Mouse (Mus musculus): ENCODE measurements around the gene Csrp1. TPM values are rescaled to one million over a fixed set of nuclear protein-coding genes. Genes with fewer than 3 reads are reported as not detected.
A peak's percentile ranks its signal among the peaks of the same experiment; 100 is the strongest.

The Csrp1 gene
- polyA plus RNA-seq, 1 experiment from 2014 or later = 28.0 TPM

GRCm38 (mm10) chr1:135744987-135745386 is 25.1 kb downstream of the Csrp1 start:
- Histone ChIP-seq H3K9me3 (no peaks in the 10 kb centered on the region), H3K4me1 (replicated peaks) (peaks cover 18% of the 10 kb centered on the region), H3K36me3 (0 out of 2 replicates have a peak, but pooled peaks cover 5% of the 10 kb centered on the region), H3K4me2 (no peak overlapping the region), H3K9ac (no peak overlapping the region), H3K4me3 (no peak overlapping the region), H3K27ac (replicated peaks) (no peak overlapping the region), H3K27me3 (no peaks in the 10 kb centered on the region)
- 93% methylated on average over 7 of the region's 7 CpGs for WGBS
- ATAC-seq (ENCODE audit: low read depth) = no peak

DNA sequence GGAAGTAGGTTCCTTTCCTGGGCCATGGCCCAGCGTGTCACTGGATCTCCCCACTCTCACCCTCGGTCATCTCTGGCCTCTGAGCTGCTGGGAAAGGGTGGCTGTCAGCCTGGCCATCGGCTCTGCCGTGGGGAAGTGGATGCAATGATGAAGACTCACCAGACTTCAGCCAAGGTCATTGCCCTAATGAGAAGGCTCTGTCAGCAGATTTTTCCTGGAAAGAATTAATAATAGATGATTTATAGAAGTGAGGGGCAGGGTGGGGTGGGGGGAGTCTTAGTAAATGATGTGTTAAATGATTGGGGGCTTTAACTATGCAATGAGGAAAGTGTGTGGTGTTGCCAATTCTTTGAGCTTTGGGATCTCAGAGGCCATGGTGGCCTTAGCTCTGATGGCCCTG is 26.4 kb downstream of the Csrp1 start:
- WGBS = 77% methylated on average over 4 of the region's 4 CpGs
- Histone ChIP-seq H3K27me3 (no peaks in the 10 kb centered on the region), H3K4me3 (no peak overlapping the region), H3K9me3 (no peaks in the 10 kb centered on the region), H3K27ac (replicated peaks) (no peak overlapping the region), H3K4me2 (no peak overlapping the region), H3K4me1 (replicated peaks) (peaks cover 9% of the 10 kb centered on the region), H3K9ac (no peak overlapping the region), H3K36me3 (0 out of 2 replicates have a peak, but pooled peaks cover 5% of the 10 kb centered on the region)
- no peak for ATAC-seq (ENCODE audit: low read depth)

DNA sequence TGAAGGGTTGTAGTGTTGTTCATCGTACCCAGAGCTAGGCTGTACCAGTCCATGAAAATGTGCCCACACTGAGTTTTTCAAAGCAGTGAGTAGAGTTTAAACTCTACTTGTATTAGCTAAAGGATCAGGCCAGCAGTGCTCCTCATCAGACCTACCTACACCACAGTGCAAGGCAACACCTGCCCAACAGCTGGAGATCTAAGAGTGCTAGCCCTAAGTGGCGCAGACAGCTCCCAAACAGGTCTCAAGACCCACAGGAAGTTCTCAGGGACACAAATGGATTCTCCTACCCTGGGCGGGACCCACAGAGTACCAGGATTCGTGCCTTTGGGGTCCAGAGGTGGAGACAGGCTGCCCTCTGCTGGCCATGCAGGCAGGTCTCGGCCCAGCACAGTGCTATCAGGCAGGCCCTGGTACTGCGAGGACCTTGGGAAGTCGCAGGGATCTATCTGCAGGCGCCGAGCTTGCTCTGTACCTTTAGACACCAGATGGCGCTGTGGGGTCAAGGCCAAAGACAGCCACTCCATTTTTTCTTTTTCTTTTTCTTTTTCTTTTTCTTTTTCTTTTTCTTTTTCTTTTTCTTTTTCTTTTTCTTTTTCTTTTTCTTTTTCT is 33.0 kb downstream of the Csrp1 start:
- Histone ChIP-seq H3K9ac (no peak overlapping the region), H3K4me1 (replicated peaks) (0 out of 2 replicates have a peak, but pooled peaks cover 6% of the 10 kb centered on the region), H3K4me3 (no peak overlapping the region), H3K27ac (replicated peaks) (no peak overlapping the region), H3K4me2 (no peak overlapping the region), H3K27me3 (no peaks in the 10 kb centered on the region), H3K9me3 (no peaks in the 10 kb centered on the region), H3K36me3 (0 out of 2 replicates have a peak, but pooled peaks cover 5% of the 10 kb centered on the region)
- peak; percentile 99 for ATAC-seq (ENCODE audit: low read depth)
- 11% methylated on average over 10 of the region's 10 CpGs for WGBS

GRCm38 (mm10) chr1:135755287-135755686 is 35.4 kb downstream of the Csrp1 start:
- Histone ChIP-seq H3K27me3 (no peaks in the 10 kb centered on the region), H3K36me3 (no peaks in the 10 kb centered on the region), H3K9ac (no peak overlapping the region), H3K27ac (replicated peaks) (no peak overlapping the region), H3K9me3 (no peaks in the 10 kb centered on the region), H3K4me3 (no peak overlapping the region), H3K4me1 (replicated peaks) (no peaks in the 10 kb centered on the region), H3K4me2 (no peak overlapping the region)
- no peak for ATAC-seq (ENCODE audit: low read depth)
- 69% methylated on average over 9 of the region's 9 CpGs for WGBS

DNA sequence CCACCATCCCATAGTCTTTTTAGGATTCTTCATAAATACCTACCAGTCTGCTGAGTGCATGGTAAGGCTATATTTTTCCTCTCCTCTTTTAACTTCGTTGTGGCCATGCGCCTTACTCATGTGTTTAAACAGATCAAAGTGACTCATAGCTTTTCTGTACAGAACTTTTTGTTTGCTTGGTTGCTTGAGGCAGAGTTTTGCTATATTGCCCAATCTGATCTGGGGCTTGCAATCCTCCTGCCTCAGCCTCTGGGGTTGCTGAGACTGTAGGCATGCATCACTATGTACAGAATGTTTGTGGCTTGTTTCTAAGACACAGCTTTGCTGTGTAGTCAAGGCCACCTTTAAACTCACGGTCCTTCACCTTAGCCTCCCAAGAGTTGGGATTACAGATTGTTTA is 36.1 kb downstream of the Csrp1 start:
- Histone ChIP-seq H3K4me1 (replicated peaks) (no peaks in the 10 kb centered on the region), H3K36me3 (no peaks in the 10 kb centered on the region), H3K27me3 (no peaks in the 10 kb centered on the region), H3K9me3 (no peaks in the 10 kb centered on the region), H3K27ac (replicated peaks) (no peak overlapping the region), H3K9ac (no peak overlapping the region), H3K4me2 (no peak overlapping the region), H3K4me3 (no peak overlapping the region)
- 79% methylated on average over 3 of the region's 3 CpGs for WGBS
- no peak for ATAC-seq (ENCODE audit: low read depth)

DNA sequence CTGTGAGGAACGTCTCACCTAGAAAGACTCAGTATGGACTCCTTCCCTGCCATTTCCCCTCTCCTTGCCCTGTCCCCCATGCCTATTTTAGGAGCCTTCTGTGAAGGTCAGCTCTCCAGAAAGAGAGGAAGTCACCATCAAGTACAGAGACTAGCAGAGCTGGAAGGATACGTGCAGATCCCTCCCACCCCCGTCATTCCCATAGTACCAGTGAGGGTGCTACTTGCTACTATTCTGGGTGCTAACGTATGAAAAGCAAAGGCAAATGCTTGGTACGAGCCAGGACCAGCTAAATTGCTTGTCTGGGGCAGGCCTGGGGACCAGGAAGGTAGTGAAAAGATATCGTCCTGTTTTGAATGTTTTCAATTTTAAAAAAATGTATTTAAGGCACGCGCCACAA is 37.4 kb downstream of the Csrp1 start:
- Histone ChIP-seq H3K4me2 (no peak overlapping the region), H3K9ac (no peak overlapping the region), H3K36me3 (no peaks in the 10 kb centered on the region), H3K4me3 (no peak overlapping the region), H3K4me1 (replicated peaks) (no peaks in the 10 kb centered on the region), H3K27me3 (no peaks in the 10 kb centered on the region), H3K27ac (replicated peaks) (no peak overlapping the region), H3K9me3 (no peaks in the 10 kb centered on the region)
- no peak for ATAC-seq (ENCODE audit: low read depth)
- 78% methylated on average over 8 of the region's 8 CpGs for WGBS

DNA sequence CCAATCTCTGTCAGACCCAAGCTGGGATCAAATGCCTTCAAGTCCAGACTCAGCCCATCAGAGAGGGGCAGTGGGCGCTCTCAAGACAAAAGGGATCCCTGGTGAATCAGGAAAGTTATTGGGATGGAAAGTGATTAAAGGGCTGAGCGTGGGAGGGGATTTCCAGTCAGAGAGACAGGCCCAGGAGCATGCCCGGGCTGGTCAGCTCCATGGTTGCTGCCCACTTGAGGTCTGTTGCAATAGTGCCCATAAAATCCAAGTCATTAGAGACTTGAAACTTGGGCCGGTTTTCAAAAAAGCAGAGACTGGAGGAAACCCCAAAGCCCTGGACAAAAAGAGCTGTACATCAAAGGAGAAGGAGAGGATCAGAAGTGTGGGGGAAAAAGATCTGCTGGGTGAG is 39.8 kb downstream of the Csrp1 start:
- Histone ChIP-seq H3K9ac (no peak overlapping the region), H3K27ac (replicated peaks) (no peak overlapping the region), H3K4me3 (no peak overlapping the region), H3K4me2 (no peak overlapping the region), H3K27me3 (no peaks in the 10 kb centered on the region), H3K9me3 (no peaks in the 10 kb centered on the region), H3K4me1 (replicated peaks) (no peaks in the 10 kb centered on the region), H3K36me3 (no peaks in the 10 kb centered on the region)
- no peak for ATAC-seq (ENCODE audit: low read depth)
- WGBS = 38% methylated on average over 4 of the region's 4 CpGs

DNA sequence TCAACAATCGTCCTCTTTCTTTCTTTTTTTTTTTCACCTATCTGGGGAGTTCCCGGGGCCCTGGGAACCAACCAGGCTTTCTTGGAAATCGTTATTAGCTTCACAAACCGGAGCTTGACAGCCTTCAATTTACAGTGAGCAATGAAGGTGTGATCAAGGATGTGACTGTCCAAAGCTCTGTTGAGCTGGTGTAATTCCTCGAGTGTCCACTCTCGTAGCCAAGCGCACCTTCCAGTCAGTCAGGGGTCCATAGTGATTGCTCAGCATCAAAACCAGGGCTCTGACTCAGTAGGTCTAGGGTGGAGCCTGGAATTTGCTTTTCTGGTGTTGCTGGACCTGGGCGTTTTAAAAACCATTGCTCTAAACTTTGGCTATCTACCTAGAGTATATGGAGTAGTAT is 40.4 kb downstream of the Csrp1 start:
- H3K9ac ChIP-seq = no peak overlapping the region
- no peaks in the 10 kb centered on the region for H3K36me3 ChIP-seq
- H3K27ac ChIP-seq (replicated peaks) = no peak overlapping the region
- H3K27me3 ChIP-seq = 0 out of 2 replicates have a peak, but pooled peaks cover 3% of the 10 kb centered on the region
- H3K4me3 ChIP-seq = no peak overlapping the region
- no peaks in the 10 kb centered on the region for H3K4me1 ChIP-seq (replicated peaks)
- H3K4me2 ChIP-seq = no peak overlapping the region
- 72% methylated on average over 8 of the region's 8 CpGs for WGBS
- H3K9me3 ChIP-seq = no peaks in the 10 kb centered on the region
- no peak for ATAC-seq (ENCODE audit: low read depth)

GRCm38 (mm10) chr1:135761728-135762127 is 41.9 kb downstream of the Csrp1 start:
- H3K27ac ChIP-seq (replicated peaks) = no peak overlapping the region
- no peak overlapping the region for H3K4me3 ChIP-seq
- H3K36me3 ChIP-seq = no peaks in the 10 kb centered on the region
- H3K9ac ChIP-seq = no peak overlapping the region
- no peak overlapping the region for H3K4me2 ChIP-seq
- ATAC-seq (ENCODE audit: low read depth) = no peak
- peaks cover 10% of the 10 kb centered on the region for H3K4me1 ChIP-seq (replicated peaks)
- 0 out of 2 replicates have a peak, but pooled peaks cover 4% of the 10 kb centered on the region for H3K27me3 ChIP-seq
- no peaks in the 10 kb centered on the region for H3K9me3 ChIP-seq
- 94% methylated on average over 5 of the region's 5 CpGs for WGBS

GRCm38 (mm10) chr1:135763503-135764205 is 43.8 kb downstream of the Csrp1 start:
- Histone ChIP-seq H3K4me2 (no peak overlapping the region), H3K36me3 (no peaks in the 10 kb centered on the region), H3K27me3 (0 out of 2 replicates have a peak, but pooled peaks cover 4% of the 10 kb centered on the region), H3K9ac (no peak overlapping the region), H3K9me3 (no peaks in the 10 kb centered on the region), H3K27ac (replicated peaks) (no peak overlapping the region), H3K4me3 (no peak overlapping the region), H3K4me1 (replicated peaks) (peaks cover 22% of the 10 kb centered on the region)
- WGBS = 79% methylated on average over 9 of the region's 9 CpGs
- ATAC-seq (ENCODE audit: low read depth) = no peak

GRCm38 (mm10) chr1:135764206-135764528 is 44.3 kb downstream of the Csrp1 start:
- 67% methylated on average over 2 of the region's 2 CpGs for WGBS
- Histone ChIP-seq H3K4me3 (no peak overlapping the region), H3K27ac (replicated peaks) (no peak overlapping the region), H3K36me3 (no peaks in the 10 kb centered on the region), H3K9me3 (no peaks in the 10 kb centered on the region), H3K4me2 (no peak overlapping the region), H3K27me3 (0 out of 2 replicates have a peak, but pooled peaks cover 4% of the 10 kb centered on the region), H3K4me1 (replicated peaks) (peaks cover 22% of the 10 kb centered on the region), H3K9ac (no peak overlapping the region)
- no peak for ATAC-seq (ENCODE audit: low read depth)

- no peaks in the 10 kb centered on the region for H3K36me3 ChIP-seq
- H3K4me2 ChIP-seq = peak within 1 kb of the TSS; percentile 89
- ATAC-seq (ENCODE audit: low read depth) = peak; percentile 85
- peak within 1 kb of the TSS; percentile 53 for H3K4me3 ChIP-seq
- H3K27me3 ChIP-seq = 0 out of 2 replicates have a peak, but pooled peaks cover 4% of the 10 kb centered on the region
- H3K4me1 ChIP-seq (replicated peaks) = peaks cover 26% of the 10 kb centered on the region
- peak within 1 kb of the TSS; percentile 76 for H3K27ac ChIP-seq (replicated peaks)
- H3K9ac ChIP-seq = peak within 1 kb of the TSS; percentile 84
- under 1% methylated on average over 89 of the region's 90 CpGs for WGBS
- H3K9me3 ChIP-seq = no peaks in the 10 kb centered on the region
Measured at GRCm38 (mm10) chr1:135765645-135766591, 46.1 kb downstream of the Csrp1 start, which contains the start of gene Phlda3. Gene Phlda3, plus strand, starts transcription at chr1:135766119.
